Mouse (Mus musculus): ENCODE measurements at regions not wholly inside any gene's neighbourhood (a gene's known extent, or its start where the extent isn't known, plus 50 kb on each side); places are given as distances from the start of the nearest gene placed in this dataset.
"Not testable (repeated sequence)": the region's sequence is repeated elsewhere in the genome, so short reads cannot be mapped to it uniquely, and the experiment has no call there.

GRCm38 (mm10) chr7:129763754-129764153, 172.1 kb downstream of the Wdr11 start:
- no peak for TF ChIP-seq USF1 (IDR thresholded peaks at IDR 0.05; ENCODE audit: low read depth)
- no peak for TF ChIP-seq MYOG (IDR thresholded peaks at IDR 0.05; ENCODE audit: control insufficient read depth, extremely low read depth, insufficient read length)
- TF ChIP-seq CTCF (IDR thresholded peaks at IDR 0.05; ENCODE audit: control insufficient read depth, insufficient read depth, insufficient read length) = no peak
- no peak for TF ChIP-seq FOSL1 (IDR thresholded peaks at IDR 0.05; ENCODE audit: insufficient read depth, low read length, poor library complexity, severe bottlenecking)
- no peak for TF ChIP-seq CEBPB (IDR thresholded peaks at IDR 0.05; ENCODE audit: low read depth)
- TF ChIP-seq MYOD1 (IDR thresholded peaks at IDR 0.05; ENCODE audit: control insufficient read depth, insufficient read length, low read depth) = no peak
- TF ChIP-seq MAX (IDR thresholded peaks at IDR 0.05) = no peak
- H3ac ChIP-seq (ENCODE audit: control insufficient read depth, insufficient read length, low read depth) = no peak overlapping the region
- H3K79me2 ChIP-seq (ENCODE audit: control insufficient read depth, insufficient read depth) = no peaks in the 10 kb centered on the region
- H3K4me3 ChIP-seq (ENCODE audit: insufficient read depth, poor library complexity, severe bottlenecking) = no peak overlapping the region
- H3K27me3 ChIP-seq (ENCODE audit: control insufficient read depth, insufficient read depth, insufficient read length) = no peaks in the 10 kb centered on the region
- no peaks in the 10 kb centered on the region for H3K36me3 ChIP-seq (ENCODE audit: control insufficient read depth, insufficient read depth)
- H3K79me3 ChIP-seq (ENCODE audit: low read depth) = no peaks in the 10 kb centered on the region

- no peaks in the 10 kb centered on the region for H3K79me3 ChIP-seq (ENCODE audit: low read depth)
- no peaks in the 10 kb centered on the region for H3K27me3 ChIP-seq (ENCODE audit: control insufficient read depth, insufficient read depth, insufficient read length)
- H3K4me3 ChIP-seq (ENCODE audit: insufficient read depth, poor library complexity, severe bottlenecking) = no peak overlapping the region
- no peaks in the 10 kb centered on the region for H3K79me2 ChIP-seq (ENCODE audit: control insufficient read depth, insufficient read depth)
- H3K36me3 ChIP-seq (ENCODE audit: control insufficient read depth, insufficient read depth) = no peaks in the 10 kb centered on the region
- no peak for TF ChIP-seq USF1 (IDR thresholded peaks at IDR 0.05; ENCODE audit: low read depth)
- TF ChIP-seq MYOG (IDR thresholded peaks at IDR 0.05; ENCODE audit: control insufficient read depth, extremely low read depth, insufficient read length) = no peak
- TF ChIP-seq MAX (IDR thresholded peaks at IDR 0.05) = no peak
- no peak for TF ChIP-seq CEBPB (IDR thresholded peaks at IDR 0.05; ENCODE audit: low read depth)
- no peak for TF ChIP-seq MYOD1 (IDR thresholded peaks at IDR 0.05; ENCODE audit: control insufficient read depth, insufficient read length, low read depth)
- no peak for TF ChIP-seq CTCF (IDR thresholded peaks at IDR 0.05; ENCODE audit: control insufficient read depth, insufficient read depth, insufficient read length)
- no peak for TF ChIP-seq FOSL1 (IDR thresholded peaks at IDR 0.05; ENCODE audit: insufficient read depth, low read length, poor library complexity, severe bottlenecking)
- no peak overlapping the region for H3ac ChIP-seq (ENCODE audit: control insufficient read depth, insufficient read length, low read depth)
Measured at GRCm38 (mm10) chr7:129764456-129764970, 172.8 kb downstream of the Wdr11 start.

GRCm38 (mm10) chr7:129765681-129766080, 174.0 kb downstream of the Wdr11 start:
- no peaks in the 10 kb centered on the region for H3K36me3 ChIP-seq (ENCODE audit: control insufficient read depth, insufficient read depth)
- H3K27me3 ChIP-seq (ENCODE audit: control insufficient read depth, insufficient read depth, insufficient read length) = no peaks in the 10 kb centered on the region
- H3K79me3 ChIP-seq (ENCODE audit: low read depth) = no peaks in the 10 kb centered on the region
- no peak overlapping the region for H3ac ChIP-seq (ENCODE audit: control insufficient read depth, insufficient read length, low read depth)
- H3K79me2 ChIP-seq (ENCODE audit: control insufficient read depth, insufficient read depth) = no peaks in the 10 kb centered on the region
- no peak overlapping the region for H3K4me3 ChIP-seq (ENCODE audit: insufficient read depth, poor library complexity, severe bottlenecking)
- no peak for TF ChIP-seq CTCF (IDR thresholded peaks at IDR 0.05; ENCODE audit: control insufficient read depth, insufficient read depth, insufficient read length)
- no peak for TF ChIP-seq USF1 (IDR thresholded peaks at IDR 0.05; ENCODE audit: low read depth)
- TF ChIP-seq FOSL1 (IDR thresholded peaks at IDR 0.05; ENCODE audit: insufficient read depth, low read length, poor library complexity, severe bottlenecking) = no peak
- TF ChIP-seq CEBPB (IDR thresholded peaks at IDR 0.05; ENCODE audit: low read depth) = no peak
- TF ChIP-seq MYOG (IDR thresholded peaks at IDR 0.05; ENCODE audit: control insufficient read depth, extremely low read depth, insufficient read length) = no peak
- TF ChIP-seq MYOD1 (IDR thresholded peaks at IDR 0.05; ENCODE audit: control insufficient read depth, insufficient read length, low read depth) = no peak
- no peak for TF ChIP-seq MAX (IDR thresholded peaks at IDR 0.05)

DNA sequence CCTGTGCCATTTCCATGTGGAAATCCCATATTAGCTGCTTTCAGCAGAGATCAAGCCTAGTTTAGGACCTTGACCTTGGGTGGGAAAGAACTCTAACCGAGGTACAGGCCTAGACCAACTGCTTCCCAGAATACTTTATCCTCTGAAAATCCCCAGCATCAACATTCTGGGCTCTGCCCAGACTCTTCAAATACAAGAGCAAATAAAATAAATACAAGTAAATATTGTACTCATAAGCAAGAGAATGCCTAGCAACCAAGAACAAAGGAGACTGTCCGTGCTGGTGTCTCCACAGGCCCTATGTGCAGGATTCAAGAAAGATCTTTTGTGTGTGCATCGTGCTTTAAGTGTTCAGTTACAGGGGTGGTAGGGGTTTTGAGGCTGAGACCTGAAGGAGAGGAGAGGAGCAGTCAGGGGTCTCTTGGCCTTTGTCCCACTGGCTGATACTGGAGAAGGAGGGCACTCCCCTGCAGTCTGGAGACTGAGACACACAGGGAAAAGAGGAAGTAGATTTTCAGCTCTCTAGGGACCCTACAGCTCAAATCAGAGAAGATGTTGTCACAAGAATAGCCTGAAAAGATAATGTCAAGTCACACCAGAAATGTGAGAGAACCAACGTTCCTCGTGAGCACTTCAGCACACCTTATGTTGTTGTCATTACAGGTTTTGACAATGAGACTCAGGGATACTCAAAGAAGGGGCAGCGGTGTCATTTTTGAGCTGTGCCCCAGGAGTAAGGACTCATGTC, 174.6 kb downstream of the Wdr11 start:
- Histone ChIP-seq H3ac (ENCODE audit: control insufficient read depth, insufficient read length, low read depth) (no peak overlapping the region), H3K36me3 (ENCODE audit: control insufficient read depth, insufficient read depth) (no peaks in the 10 kb centered on the region), H3K4me3 (ENCODE audit: insufficient read depth, poor library complexity, severe bottlenecking) (no peak overlapping the region), H3K79me2 (ENCODE audit: control insufficient read depth, insufficient read depth) (no peaks in the 10 kb centered on the region), H3K79me3 (ENCODE audit: low read depth) (no peaks in the 10 kb centered on the region), H3K27me3 (ENCODE audit: control insufficient read depth, insufficient read depth, insufficient read length) (no peaks in the 10 kb centered on the region)
- TF ChIP-seq MYOD1 (IDR thresholded peaks at IDR 0.05; ENCODE audit: control insufficient read depth, insufficient read length, low read depth) (no peak), MYOG (IDR thresholded peaks at IDR 0.05; ENCODE audit: control insufficient read depth, extremely low read depth, insufficient read length) (no peak), USF1 (IDR thresholded peaks at IDR 0.05; ENCODE audit: low read depth) (no peak), MAX (IDR thresholded peaks at IDR 0.05) (no peak), CTCF (IDR thresholded peaks at IDR 0.05; ENCODE audit: control insufficient read depth, insufficient read depth, insufficient read length) (no peak), FOSL1 (IDR thresholded peaks at IDR 0.05; ENCODE audit: insufficient read depth, low read length, poor library complexity, severe bottlenecking) (no peak), CEBPB (IDR thresholded peaks at IDR 0.05; ENCODE audit: low read depth) (no peak)

DNA sequence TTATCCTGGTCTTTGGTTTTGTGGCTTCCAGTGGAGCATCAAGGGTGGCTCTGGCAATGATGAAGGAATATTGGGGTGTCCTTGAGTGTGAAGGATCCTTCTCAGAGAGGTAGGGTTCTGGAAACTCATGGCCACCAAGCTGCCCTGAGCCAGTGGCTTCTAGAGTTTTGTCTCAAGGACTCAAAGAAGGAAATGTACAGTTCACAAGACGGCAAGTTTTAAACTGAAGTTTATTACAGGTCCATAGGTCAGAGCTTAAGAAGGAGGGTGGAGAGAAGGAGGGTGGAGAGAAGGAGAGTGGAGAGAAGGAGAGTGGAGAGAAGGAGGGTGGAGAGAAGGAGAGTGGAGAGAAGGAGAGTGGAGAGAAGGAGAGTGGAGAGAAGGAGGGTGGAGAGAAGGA, 178.0 kb downstream of the Wdr11 start:
- H3K79me2 ChIP-seq (ENCODE audit: control insufficient read depth, insufficient read depth); H3K4me3 ChIP-seq (ENCODE audit: insufficient read depth, poor library complexity, severe bottlenecking); H3ac ChIP-seq (ENCODE audit: control insufficient read depth, insufficient read length, low read depth); H3K79me3 ChIP-seq (ENCODE audit: low read depth); H3K36me3 ChIP-seq (ENCODE audit: control insufficient read depth, insufficient read depth); H3K27me3 ChIP-seq (ENCODE audit: control insufficient read depth, insufficient read depth, insufficient read length): not testable (repeated sequence)

- no peak overlapping the region for H3K4me3 ChIP-seq (ENCODE audit: insufficient read depth, poor library complexity, severe bottlenecking)
- no peaks in the 10 kb centered on the region for H3K79me2 ChIP-seq (ENCODE audit: control insufficient read depth, insufficient read depth)
- TF ChIP-seq MYOG (IDR thresholded peaks at IDR 0.05; ENCODE audit: control insufficient read depth, extremely low read depth, insufficient read length) (no peak), CEBPB (IDR thresholded peaks at IDR 0.05; ENCODE audit: low read depth) (no peak), FOSL1 (IDR thresholded peaks at IDR 0.05; ENCODE audit: insufficient read depth, low read length, poor library complexity, severe bottlenecking) (no peak), CTCF (IDR thresholded peaks at IDR 0.05; ENCODE audit: control insufficient read depth, insufficient read depth, insufficient read length) (no peak), MAX (IDR thresholded peaks at IDR 0.05) (no peak), USF1 (IDR thresholded peaks at IDR 0.05; ENCODE audit: low read depth) (no peak), MYOD1 (IDR thresholded peaks at IDR 0.05; ENCODE audit: control insufficient read depth, insufficient read length, low read depth) (no peak)
- H3K79me3 ChIP-seq (ENCODE audit: low read depth) = no peaks in the 10 kb centered on the region
- no peak overlapping the region for H3ac ChIP-seq (ENCODE audit: control insufficient read depth, insufficient read length, low read depth)
- H3K36me3 ChIP-seq (ENCODE audit: control insufficient read depth, insufficient read depth) = no peaks in the 10 kb centered on the region
- H3K27me3 ChIP-seq (ENCODE audit: control insufficient read depth, insufficient read depth, insufficient read length) = peaks cover 3% of the 10 kb centered on the region
Measured at GRCm38 (mm10) chr7:129771876-129772275, 180.2 kb downstream of the Wdr11 start.

All from C2C12 (cell line).